Mouse (Mus musculus): ENCODE results near the gene Gstm1. TPM values are rescaled to one million over a fixed set of nuclear protein-coding genes. Genes with fewer than 3 reads are reported as not detected.
"Not testable (repeated sequence)": the region's sequence is repeated elsewhere in the genome, so short reads cannot be mapped to it uniquely, and the experiment has no call there.

Gstm1 gene
- polyA plus RNA-seq, 1 experiment from 2014 or later: 42.5 TPM

- ATAC-seq (ENCODE audit: insufficient read depth) (no peak; the same call in 1 of the 2 replicates), DNase-seq (peak; percentile 46)
- Histone ChIP-seq H3K9me3 (ENCODE audit: low read depth, low read length) (no peaks in the 10 kb centered on the region), H3K27ac (ENCODE audit: low read depth) (no peak overlapping the region), H3K4me1 (ENCODE audit: insufficient read depth) (no peaks in the 10 kb centered on the region), H3K9ac (no peak overlapping the region), H3K4me2 (no peak overlapping the region), H3K4me3 (ENCODE audit: low read depth, low read length) (no peak overlapping the region), H3K36me3 (ENCODE audit: insufficient read depth) (no peaks in the 10 kb centered on the region), H3K27me3 (ENCODE audit: insufficient read depth, low read length) (no peaks in the 10 kb centered on the region)
- no peak for TF ChIP-seq CTCF (IDR thresholded peaks at IDR 0.05; ENCODE audit: low read depth)
- 59% methylated on average over 5 of the region's 5 CpGs for WGBS
Observed at GRCm38 (mm10) chr3:108026049-108026448, 8.3 kb upstream of the Gstm1 start.

GRCm38 (mm10) chr3:108025318-108025717, 7.5 kb upstream of the Gstm1 start:
- WGBS: 44% methylated on average over 4 of the region's 4 CpGs
- H3K4me3 ChIP-seq (ENCODE audit: low read depth, low read length): no peak overlapping the region
- TF ChIP-seq CTCF (IDR thresholded peaks at IDR 0.05; ENCODE audit: low read depth): no peak
- H3K27ac ChIP-seq (ENCODE audit: low read depth): no peak overlapping the region
- H3K4me2 ChIP-seq: no peak overlapping the region
- H3K9me3 ChIP-seq (ENCODE audit: low read depth, low read length): no peaks in the 10 kb centered on the region
- H3K4me1 ChIP-seq (ENCODE audit: insufficient read depth): no peaks in the 10 kb centered on the region
- ATAC-seq (ENCODE audit: insufficient read depth): no peak
- no peaks in the 10 kb centered on the region for H3K36me3 ChIP-seq (ENCODE audit: insufficient read depth)
- DNase-seq: no peak
- no peak overlapping the region for H3K9ac ChIP-seq
- H3K27me3 ChIP-seq (ENCODE audit: insufficient read depth, low read length): no peaks in the 10 kb centered on the region

- no peak for TF ChIP-seq CTCF (IDR thresholded peaks at IDR 0.05; ENCODE audit: low read depth)
- no peak for ATAC-seq (ENCODE audit: insufficient read depth)
- peaks cover 5% of the 10 kb centered on the region for H3K4me1 ChIP-seq (ENCODE audit: insufficient read depth)
Observed at GRCm38 (mm10) chr3:108022650-108023049, 4.9 kb upstream of the Gstm1 start.

GRCm38 (mm10) chr3:108020351-108021022, 2.7 kb upstream of the Gstm1 start:
- not testable (repeated sequence) for H3K9ac ChIP-seq; ATAC-seq (ENCODE audit: insufficient read depth); H3K4me1 ChIP-seq (ENCODE audit: insufficient read depth); DNase-seq; H3K4me2 ChIP-seq; H3K27me3 ChIP-seq (ENCODE audit: insufficient read depth, low read length); H3K36me3 ChIP-seq (ENCODE audit: insufficient read depth); H3K27ac ChIP-seq (ENCODE audit: low read depth); H3K4me3 ChIP-seq (ENCODE audit: low read depth, low read length); H3K9me3 ChIP-seq (ENCODE audit: low read depth, low read length)
- WGBS: 69% methylated on average over 11 of the region's 11 CpGs

More at GRCm38 (mm10) chr3:108022650-108023049, 4.9 kb upstream of the Gstm1 start:
- no peak for DNase-seq
- Histone ChIP-seq H3K36me3 (ENCODE audit: insufficient read depth) (no peaks in the 10 kb centered on the region), H3K27me3 (ENCODE audit: insufficient read depth, low read length) (no peaks in the 10 kb centered on the region), H3K4me3 (ENCODE audit: low read depth, low read length) (no peak overlapping the region), H3K9me3 (ENCODE audit: low read depth, low read length) (no peaks in the 10 kb centered on the region), H3K9ac (no peak overlapping the region), H3K27ac (ENCODE audit: low read depth) (no peak overlapping the region), H3K4me2 (no peak overlapping the region)
- 59% methylated on average over 6 of the region's 6 CpGs for WGBS

- H3K4me3 ChIP-seq (ENCODE audit: low read depth, low read length); H3K4me2 ChIP-seq; DNase-seq; H3K27me3 ChIP-seq (ENCODE audit: insufficient read depth, low read length); ATAC-seq (ENCODE audit: insufficient read depth); H3K4me1 ChIP-seq (ENCODE audit: insufficient read depth); H3K27ac ChIP-seq (ENCODE audit: low read depth); H3K9me3 ChIP-seq (ENCODE audit: low read depth, low read length); H3K9ac ChIP-seq; H3K36me3 ChIP-seq (ENCODE audit: insufficient read depth): not testable (repeated sequence)
- 71% methylated on average over 3 of the region's 3 CpGs for WGBS
Observed at GRCm38 (mm10) chr3:108019226-108019625, 1.5 kb upstream of the Gstm1 start.

GRCm38 (mm10) chr3:108018190-108018820, 532 bp upstream of the Gstm1 start:
- peak overlapping the region; percentile 40 for H3K4me3 ChIP-seq (ENCODE audit: low read depth, low read length)
- 17% methylated on average over 14 of the region's 14 CpGs for WGBS
- peak overlapping the region; percentile 56 for H3K9ac ChIP-seq
- no peaks in the 10 kb centered on the region for H3K27me3 ChIP-seq (ENCODE audit: insufficient read depth, low read length)
- peak overlapping the region; percentile 80 for H3K4me2 ChIP-seq
- ATAC-seq (ENCODE audit: insufficient read depth): peak; percentile 22; the same call in 1 of the 2 replicates
- TF ChIP-seq CTCF (IDR thresholded peaks at IDR 0.05; ENCODE audit: low read depth): no peak
- H3K4me1 ChIP-seq (ENCODE audit: insufficient read depth): peaks cover 5% of the 10 kb centered on the region
- peak overlapping the region; percentile 65; the same call in 1 of the 2 replicates for H3K27ac ChIP-seq (ENCODE audit: low read depth)
- no peaks in the 10 kb centered on the region for H3K9me3 ChIP-seq (ENCODE audit: low read depth, low read length)
- H3K36me3 ChIP-seq (ENCODE audit: insufficient read depth): no peaks in the 10 kb centered on the region
- peak; percentile 54 for DNase-seq

GRCm38 (mm10) chr3:108016468-108016867, 1.3 kb downstream of the Gstm1 start:
- not testable (repeated sequence) for H3K27me3 ChIP-seq (ENCODE audit: insufficient read depth, low read length); H3K36me3 ChIP-seq (ENCODE audit: insufficient read depth); ATAC-seq (ENCODE audit: insufficient read depth); DNase-seq; H3K9ac ChIP-seq; H3K4me1 ChIP-seq (ENCODE audit: insufficient read depth); H3K9me3 ChIP-seq (ENCODE audit: low read depth, low read length); H3K27ac ChIP-seq (ENCODE audit: low read depth); H3K4me3 ChIP-seq (ENCODE audit: low read depth, low read length)
- peak overlapping the region; percentile 80; the same call in 1 of the 2 replicates for H3K4me2 ChIP-seq
- WGBS: 86% methylated on average over 5 of the region's 5 CpGs
